Mouse (Mus musculus): Measurements from ENCODE around the gene Nolc1. TPM values are rescaled to one million over a fixed set of nuclear protein-coding genes. Genes with fewer than 3 reads are reported as not detected.

Gene Nolc1
- polyA plus RNA-seq (2014; fragmentation: Nextera tagmentation; extraction: Ambion mirVana): 114 and 132 TPM in 2 replicates

DNA sequence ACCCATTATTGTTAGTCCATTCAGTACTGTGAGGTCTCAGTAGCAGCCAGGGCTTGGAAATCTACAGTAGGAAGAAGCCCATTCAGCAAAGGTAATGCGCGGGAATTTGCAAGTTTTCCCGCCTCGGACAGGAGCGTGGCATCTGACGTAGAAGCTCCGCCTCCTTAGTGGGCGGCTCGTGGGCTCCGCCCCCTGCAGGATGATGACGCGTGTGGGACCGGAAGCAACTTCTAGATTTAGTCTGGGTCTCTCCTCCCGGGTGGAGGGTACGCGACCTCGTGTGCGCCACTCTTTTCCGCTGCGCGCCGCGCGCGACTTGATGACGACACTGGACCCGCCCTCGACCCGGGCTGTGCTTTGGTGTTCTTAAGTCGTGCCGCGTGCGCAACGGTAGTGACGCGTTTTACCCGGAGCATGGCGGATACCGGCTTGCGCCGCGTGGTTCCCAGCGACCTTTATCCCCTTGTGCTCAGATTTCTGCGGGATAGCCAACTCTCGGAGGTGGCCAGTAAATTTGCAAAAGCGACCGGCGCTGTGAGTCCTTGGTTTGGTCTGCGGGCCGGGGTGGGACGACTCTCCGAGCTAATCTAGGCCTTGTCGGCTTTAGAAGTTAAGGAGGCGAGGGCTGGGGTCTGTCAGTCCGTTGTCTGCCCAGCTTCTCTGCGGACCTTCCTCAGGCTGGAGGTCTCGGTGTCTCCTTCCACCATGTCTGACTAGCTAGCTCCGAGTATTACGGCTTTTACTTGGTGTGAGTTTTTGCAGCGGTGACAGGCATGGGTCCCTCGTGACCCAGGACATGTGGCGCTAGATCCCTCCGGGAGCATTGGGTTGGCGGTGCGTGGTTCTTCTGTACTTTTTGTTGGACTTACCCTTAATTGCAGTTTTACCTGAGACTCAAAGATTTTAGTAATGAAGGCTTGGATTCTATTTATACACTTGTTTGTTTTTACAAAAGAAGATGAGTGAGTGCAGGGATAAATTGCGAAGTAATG lies at the start of gene Nolc1:
Gene Nolc1, plus strand, starts transcription at position 248 of the 992 bp plus-strand sequence.
- no peaks in the 10 kb centered on the region for H3K4me1 ChIP-seq (ENCODE audit: control insufficient read depth, insufficient read depth, low read length)
- no peaks in the 10 kb centered on the region for H3K9me3 ChIP-seq (replicated peaks; ENCODE audit: control insufficient read depth, low read length)
- ATAC-seq (replicated peaks; ENCODE audit: insufficient number of reproducible peaks, low FRiP score, low TSS enrichment, low read depth) (peak; percentile 92), DNase-seq (ENCODE audit: low spot score) (peak; percentile 99)
- H3K4me3 ChIP-seq (ENCODE audit: low read depth, low read length): peak within 1 kb of the TSS; percentile 82
- H3K36me3 ChIP-seq (replicated peaks; ENCODE audit: control insufficient read depth, insufficient read depth, low read depth, low read length): peaks cover 7% of the 10 kb centered on the region
- peak within 1 kb of the TSS; percentile 84 for H3K9ac ChIP-seq (replicated peaks; ENCODE audit: low read length)
- no peaks in the 10 kb centered on the region for H3K27me3 ChIP-seq (ENCODE audit: control insufficient read depth, insufficient read depth, low read length)
- 0 out of 2 replicates have a peak within 1 kb of the TSS, but pooled peaks have one; percentile 2 for H3K27ac ChIP-seq (replicated peaks; ENCODE audit: low read depth, low read length)
- peak within 1 kb of the TSS; percentile 71 for H3K4me2 ChIP-seq (ENCODE audit: low read depth, low read length)
- WGBS: under 1% methylated on average over 66 of the region's 66 CpGs

DNA sequence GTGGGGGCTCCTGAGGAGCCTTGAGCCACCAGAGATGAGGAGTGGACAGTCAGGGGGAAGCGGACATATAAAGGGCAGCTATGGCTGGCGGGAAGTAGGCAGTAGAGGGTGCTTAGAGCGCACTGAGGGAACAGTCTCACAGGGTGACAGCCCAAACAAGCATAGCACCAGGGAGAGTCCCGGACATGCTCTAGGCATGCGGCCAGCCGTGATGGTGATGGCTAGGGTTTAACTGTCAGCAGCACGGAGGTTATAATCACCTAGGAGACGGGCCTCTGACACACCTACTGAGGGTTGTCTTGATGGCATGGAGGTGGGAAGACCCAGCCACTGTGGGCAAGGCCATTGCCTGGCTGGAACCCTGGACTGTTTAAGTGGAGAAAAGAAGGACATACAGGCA lies 49.1 kb upstream of the Nolc1 start:
- DNase-seq (ENCODE audit: low spot score) (no peak), ATAC-seq (replicated peaks; ENCODE audit: insufficient number of reproducible peaks, low FRiP score, low TSS enrichment, low read depth) (no peak)
- WGBS: 70% methylated on average over 8 of the region's 8 CpGs
- Histone ChIP-seq H3K36me3 (replicated peaks; ENCODE audit: control insufficient read depth, insufficient read depth, low read depth, low read length) (peaks cover under 1% of the 10 kb centered on the region), H3K27me3 (ENCODE audit: control insufficient read depth, insufficient read depth, low read length) (no peaks in the 10 kb centered on the region), H3K9me3 (replicated peaks; ENCODE audit: control insufficient read depth, low read length) (no peaks in the 10 kb centered on the region), H3K9ac (replicated peaks; ENCODE audit: low read length) (no peak overlapping the region), H3K4me3 (ENCODE audit: low read depth, low read length) (no peak overlapping the region), H3K4me1 (ENCODE audit: control insufficient read depth, insufficient read depth, low read length) (no peaks in the 10 kb centered on the region), H3K4me2 (ENCODE audit: low read depth, low read length) (no peak overlapping the region), H3K27ac (replicated peaks; ENCODE audit: low read depth, low read length) (no peak overlapping the region)

- no peak overlapping the region for H3K4me2 ChIP-seq (ENCODE audit: low read depth, low read length)
- H3K4me1 ChIP-seq (ENCODE audit: control insufficient read depth, insufficient read depth, low read length): no peaks in the 10 kb centered on the region
- H3K9me3 ChIP-seq (replicated peaks; ENCODE audit: control insufficient read depth, low read length): no peaks in the 10 kb centered on the region
- H3K27ac ChIP-seq (replicated peaks; ENCODE audit: low read depth, low read length): no peak overlapping the region
- H3K27me3 ChIP-seq (ENCODE audit: control insufficient read depth, insufficient read depth, low read length): no peaks in the 10 kb centered on the region
- ATAC-seq (replicated peaks; ENCODE audit: insufficient number of reproducible peaks, low FRiP score, low TSS enrichment, low read depth): no peak
- WGBS: 76% methylated on average over 11 of the region's 11 CpGs
- no peak overlapping the region for H3K9ac ChIP-seq (replicated peaks; ENCODE audit: low read length)
- DNase-seq (ENCODE audit: low spot score): no peak
- peaks cover 12% of the 10 kb centered on the region for H3K36me3 ChIP-seq (replicated peaks; ENCODE audit: control insufficient read depth, insufficient read depth, low read depth, low read length)
- no peak overlapping the region for H3K4me3 ChIP-seq (ENCODE audit: low read depth, low read length)
Observed at GRCm38 (mm10) chr19:46028747-46029320, 46.8 kb upstream of the Nolc1 start.

DNA sequence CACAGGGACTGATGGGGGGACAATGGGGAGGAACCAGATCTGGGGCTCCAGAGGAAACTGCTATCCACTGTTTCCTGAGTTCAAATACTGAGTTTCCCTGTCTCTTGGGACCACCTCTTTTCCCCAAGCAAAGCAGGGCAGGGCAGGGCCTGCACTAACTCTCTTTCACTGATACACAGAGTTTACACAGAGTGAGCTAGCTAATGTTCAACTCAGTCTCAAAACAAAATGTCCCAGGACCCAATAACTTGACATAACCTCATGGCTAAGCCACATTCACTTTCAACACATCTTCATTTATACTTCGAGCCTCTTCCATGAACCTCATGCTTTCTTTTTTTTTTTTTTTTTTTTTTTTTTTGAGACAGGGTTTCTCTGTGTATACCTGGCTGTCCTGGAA lies 46.0 kb upstream of the Nolc1 start:
- Histone ChIP-seq H3K27ac (replicated peaks; ENCODE audit: low read depth, low read length) (no peak overlapping the region), H3K4me2 (ENCODE audit: low read depth, low read length) (no peak overlapping the region), H3K9ac (replicated peaks; ENCODE audit: low read length) (no peak overlapping the region), H3K4me1 (ENCODE audit: control insufficient read depth, insufficient read depth, low read length) (no peaks in the 10 kb centered on the region), H3K36me3 (replicated peaks; ENCODE audit: control insufficient read depth, insufficient read depth, low read depth, low read length) (peaks cover 20% of the 10 kb centered on the region), H3K4me3 (ENCODE audit: low read depth, low read length) (no peak overlapping the region), H3K27me3 (ENCODE audit: control insufficient read depth, insufficient read depth, low read length) (no peaks in the 10 kb centered on the region), H3K9me3 (replicated peaks; ENCODE audit: control insufficient read depth, low read length) (no peaks in the 10 kb centered on the region)
- 96% methylated on average over 1 of the region's 1 CpGs for WGBS
- no peak for DNase-seq (ENCODE audit: low spot score)
- ATAC-seq (replicated peaks; ENCODE audit: insufficient number of reproducible peaks, low FRiP score, low TSS enrichment, low read depth): no peak

DNA sequence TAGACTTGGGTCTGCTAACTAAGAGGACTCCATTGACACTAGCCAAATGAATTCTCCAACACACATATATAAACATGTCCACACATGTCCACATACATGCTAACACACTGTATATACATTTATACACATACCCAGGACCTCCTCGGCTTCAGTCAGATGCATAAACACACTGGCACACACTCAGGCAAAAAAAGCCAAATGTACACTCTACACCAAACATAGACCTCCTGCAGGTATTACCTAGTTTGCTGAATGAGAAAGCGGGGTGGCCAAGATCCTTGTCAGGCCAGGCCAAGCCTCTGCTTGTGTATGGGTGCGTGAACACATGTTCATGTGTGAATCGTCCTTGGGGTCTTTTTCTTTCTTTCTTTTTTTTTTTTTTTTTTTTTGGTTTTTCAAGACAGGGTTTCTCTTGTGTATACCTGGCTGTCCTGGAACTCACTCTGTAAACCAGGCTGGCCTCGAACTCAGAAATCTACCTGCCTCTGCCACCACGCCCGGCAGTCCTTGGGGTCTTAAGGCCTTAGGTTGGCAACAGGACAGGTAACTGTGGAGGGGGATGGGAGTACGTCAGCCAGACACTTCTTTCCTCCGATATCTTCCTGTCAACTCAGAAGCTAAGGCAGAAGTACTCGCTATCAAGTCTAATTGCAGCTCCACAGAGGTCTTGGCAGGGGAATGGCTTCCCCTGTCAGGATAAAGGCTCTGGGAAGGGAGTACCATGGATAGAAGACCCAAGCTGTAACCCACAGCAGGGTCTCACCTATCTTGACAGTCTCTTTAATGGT lies 45.3 kb upstream of the Nolc1 start:
- no peak for DNase-seq (ENCODE audit: low spot score)
- H3K36me3 ChIP-seq (replicated peaks; ENCODE audit: control insufficient read depth, insufficient read depth, low read depth, low read length): peaks cover 27% of the 10 kb centered on the region
- WGBS: 93% methylated on average over 10 of the region's 10 CpGs

GRCm38 (mm10) chr19:46031689-46032432 lies 43.8 kb upstream of the Nolc1 start:
- H3K9ac ChIP-seq (replicated peaks; ENCODE audit: low read length): no peak overlapping the region
- no peak overlapping the region for H3K27ac ChIP-seq (replicated peaks; ENCODE audit: low read depth, low read length)
- H3K4me1 ChIP-seq (ENCODE audit: control insufficient read depth, insufficient read depth, low read length): no peaks in the 10 kb centered on the region
- no peaks in the 10 kb centered on the region for H3K9me3 ChIP-seq (replicated peaks; ENCODE audit: control insufficient read depth, low read length)
- no peak overlapping the region for H3K4me2 ChIP-seq (ENCODE audit: low read depth, low read length)
- H3K27me3 ChIP-seq (ENCODE audit: control insufficient read depth, insufficient read depth, low read length): no peaks in the 10 kb centered on the region
- DNase-seq (ENCODE audit: low spot score) (no peak), ATAC-seq (replicated peaks; ENCODE audit: insufficient number of reproducible peaks, low FRiP score, low TSS enrichment, low read depth) (no peak)
- peaks cover 36% of the 10 kb centered on the region for H3K36me3 ChIP-seq (replicated peaks; ENCODE audit: control insufficient read depth, insufficient read depth, low read depth, low read length)
- H3K4me3 ChIP-seq (ENCODE audit: low read depth, low read length): no peak overlapping the region
- 74% methylated on average over 9 of the region's 9 CpGs for WGBS

More for the DNA sequence above, 45.3 kb upstream of the Nolc1 start:
- ATAC-seq (replicated peaks; ENCODE audit: insufficient number of reproducible peaks, low FRiP score, low TSS enrichment, low read depth): no peak
- no peak overlapping the region for H3K27ac ChIP-seq (replicated peaks; ENCODE audit: low read depth, low read length)
- H3K27me3 ChIP-seq (ENCODE audit: control insufficient read depth, insufficient read depth, low read length): no peaks in the 10 kb centered on the region
- no peak overlapping the region for H3K4me3 ChIP-seq (ENCODE audit: low read depth, low read length)
- H3K4me1 ChIP-seq (ENCODE audit: control insufficient read depth, insufficient read depth, low read length): no peaks in the 10 kb centered on the region
- H3K9me3 ChIP-seq (replicated peaks; ENCODE audit: control insufficient read depth, low read length): no peaks in the 10 kb centered on the region
- H3K4me2 ChIP-seq (ENCODE audit: low read depth, low read length): no peak overlapping the region
- H3K9ac ChIP-seq (replicated peaks; ENCODE audit: low read length): no peak overlapping the region

DNA sequence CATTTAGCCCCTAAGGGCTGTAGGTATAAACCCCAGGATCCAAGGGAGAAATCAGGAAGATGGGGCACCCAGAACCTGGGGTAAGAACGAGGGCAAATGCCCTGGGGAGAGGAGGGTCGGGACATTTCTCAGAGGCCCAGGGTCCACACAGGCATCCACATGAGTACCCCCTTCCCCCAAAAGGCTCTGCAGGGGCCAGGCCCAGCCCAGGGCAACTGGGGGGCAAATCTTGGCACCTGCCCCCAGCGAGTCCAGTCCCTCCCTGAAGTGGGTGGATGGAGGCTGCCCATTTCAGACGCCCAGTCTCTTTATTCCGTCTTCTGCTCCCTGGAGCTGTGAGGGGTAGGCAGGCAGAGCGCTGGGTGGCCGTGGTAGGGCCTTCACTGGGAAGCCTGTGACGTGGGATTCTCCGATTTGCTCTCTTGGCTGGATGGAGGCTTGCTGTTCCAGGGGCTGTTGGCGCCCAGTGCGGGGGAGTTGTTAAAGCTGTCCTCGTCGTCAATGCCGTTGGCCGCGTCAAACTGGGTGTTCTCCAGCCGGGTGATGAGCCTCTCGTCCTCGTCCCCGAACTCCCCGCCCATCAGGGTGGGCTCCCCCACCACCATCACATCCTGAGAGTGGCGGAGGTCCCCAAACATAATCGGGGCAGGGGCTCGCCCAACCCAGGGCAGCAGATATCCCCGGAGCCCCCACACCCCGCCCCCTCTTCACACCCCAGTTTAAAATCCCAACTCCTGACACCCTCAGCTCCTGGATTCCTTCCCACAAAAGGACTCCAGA lies 42.7 kb upstream of the Nolc1 start:
- H3K9me3 ChIP-seq (replicated peaks; ENCODE audit: control insufficient read depth, low read length): no peaks in the 10 kb centered on the region
- no peak overlapping the region for H3K4me3 ChIP-seq (ENCODE audit: low read depth, low read length)
- H3K4me1 ChIP-seq (ENCODE audit: control insufficient read depth, insufficient read depth, low read length): no peaks in the 10 kb centered on the region
- no peak overlapping the region for H3K27ac ChIP-seq (replicated peaks; ENCODE audit: low read depth, low read length)
- H3K9ac ChIP-seq (replicated peaks; ENCODE audit: low read length): no peak overlapping the region
- H3K4me2 ChIP-seq (ENCODE audit: low read depth, low read length): no peak overlapping the region
- WGBS: 90% methylated on average over 26 of the region's 26 CpGs
- ATAC-seq (replicated peaks; ENCODE audit: insufficient number of reproducible peaks, low FRiP score, low TSS enrichment, low read depth): no peak
- DNase-seq (ENCODE audit: low spot score): no peak
- H3K36me3 ChIP-seq (replicated peaks; ENCODE audit: control insufficient read depth, insufficient read depth, low read depth, low read length): peaks cover 36% of the 10 kb centered on the region
- H3K27me3 ChIP-seq (ENCODE audit: control insufficient read depth, insufficient read depth, low read length): no peaks in the 10 kb centered on the region

All from embryonic facial prominence, embryonic 11.5 days (tissue).